Mouse (Mus musculus): Measurements from ENCODE around the gene H2-Q7. TPM values are rescaled to one million over a fixed set of nuclear protein-coding genes. Genes with fewer than 3 reads are reported as not detected.
A peak's percentile ranks its signal among the peaks of the same experiment; 100 is the strongest.
"Not testable (repeated sequence)": the region's sequence is repeated elsewhere in the genome, so short reads cannot be mapped to it uniquely, and the experiment has no call there.

Gene H2-Q7
- polyA plus RNA-seq, 1 experiment from 2014 or later, result 4.6 TPM

DNA sequence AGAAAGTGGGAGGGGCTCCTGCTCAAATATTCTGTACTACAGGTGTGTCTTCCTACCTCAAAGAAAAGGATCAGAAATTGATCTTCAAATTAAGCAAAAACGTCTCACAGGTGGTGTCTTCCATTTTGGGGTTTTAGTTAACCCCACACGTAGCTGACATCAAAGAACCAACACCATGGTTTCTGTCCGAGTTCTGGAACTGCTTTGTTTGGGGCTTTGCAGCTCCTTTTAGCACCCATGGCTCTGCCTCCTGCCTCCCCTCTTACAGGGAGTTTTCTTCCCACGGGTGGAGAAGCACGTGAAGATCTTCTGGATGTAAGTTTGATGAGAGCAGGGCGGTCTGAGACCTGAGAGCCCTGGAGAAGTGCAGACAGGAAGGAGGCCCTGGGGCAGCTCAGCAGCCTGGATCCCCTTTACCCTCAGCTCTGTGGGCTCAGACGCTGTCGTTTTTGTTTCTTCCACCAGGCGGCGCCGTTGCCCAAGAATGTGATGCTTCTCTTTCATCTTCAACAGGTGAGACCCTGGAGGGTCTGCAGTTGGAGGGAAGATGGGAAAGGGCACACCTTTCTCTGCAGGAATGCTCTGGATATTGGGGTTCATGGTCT is 18.6 kb upstream of the H2-Q7 start:
- not testable (repeated sequence) for H3K27ac ChIP-seq (ENCODE audit: low read length); H3K9me3 ChIP-seq (replicated peaks; ENCODE audit: control insufficient read depth, low read length, poor library complexity, severe bottlenecking); ATAC-seq; H3K4me2 ChIP-seq (ENCODE audit: low read length); H3K4me1 ChIP-seq (ENCODE audit: control insufficient read depth, insufficient read depth, low read length); H3K9ac ChIP-seq (ENCODE audit: low read depth, low read length); H3K4me3 ChIP-seq (ENCODE audit: low read depth, low read length); H3K27me3 ChIP-seq (ENCODE audit: control insufficient read depth, insufficient read depth, low read depth, low read length); H3K36me3 ChIP-seq (ENCODE audit: control insufficient read depth, insufficient read depth, low read length)
- WGBS, result 15% methylated on average over 11 of the region's 11 CpGs

GRCm38 (mm10) chr17:35421331-35421730 is 17.6 kb upstream of the H2-Q7 start:
- not testable (repeated sequence) for H3K9ac ChIP-seq (ENCODE audit: low read depth, low read length); H3K9me3 ChIP-seq (replicated peaks; ENCODE audit: control insufficient read depth, low read length, poor library complexity, severe bottlenecking); ATAC-seq; H3K4me3 ChIP-seq (ENCODE audit: low read depth, low read length); H3K4me2 ChIP-seq (ENCODE audit: low read length); H3K36me3 ChIP-seq (ENCODE audit: control insufficient read depth, insufficient read depth, low read length); H3K27me3 ChIP-seq (ENCODE audit: control insufficient read depth, insufficient read depth, low read depth, low read length); H3K4me1 ChIP-seq (ENCODE audit: control insufficient read depth, insufficient read depth, low read length); H3K27ac ChIP-seq (ENCODE audit: low read length)
- 91% methylated on average over 4 of the region's 4 CpGs for WGBS

GRCm38 (mm10) chr17:35422360-35422759 is 16.6 kb upstream of the H2-Q7 start:
- not testable (repeated sequence) for H3K36me3 ChIP-seq (ENCODE audit: control insufficient read depth, insufficient read depth, low read length); H3K4me1 ChIP-seq (ENCODE audit: control insufficient read depth, insufficient read depth, low read length); H3K4me3 ChIP-seq (ENCODE audit: low read depth, low read length); H3K9me3 ChIP-seq (replicated peaks; ENCODE audit: control insufficient read depth, low read length, poor library complexity, severe bottlenecking); ATAC-seq; H3K9ac ChIP-seq (ENCODE audit: low read depth, low read length); H3K27ac ChIP-seq (ENCODE audit: low read length); H3K27me3 ChIP-seq (ENCODE audit: control insufficient read depth, insufficient read depth, low read depth, low read length); H3K4me2 ChIP-seq (ENCODE audit: low read length)
- WGBS, result 90% methylated on average over 5 of the region's 5 CpGs

- not testable (repeated sequence) for H3K9me3 ChIP-seq (replicated peaks; ENCODE audit: control insufficient read depth, low read length, poor library complexity, severe bottlenecking); H3K4me3 ChIP-seq (ENCODE audit: low read depth, low read length); H3K4me2 ChIP-seq (ENCODE audit: low read length); H3K4me1 ChIP-seq (ENCODE audit: control insufficient read depth, insufficient read depth, low read length); H3K36me3 ChIP-seq (ENCODE audit: control insufficient read depth, insufficient read depth, low read length); H3K27me3 ChIP-seq (ENCODE audit: control insufficient read depth, insufficient read depth, low read depth, low read length); ATAC-seq; H3K9ac ChIP-seq (ENCODE audit: low read depth, low read length); H3K27ac ChIP-seq (ENCODE audit: low read length)
- WGBS, result 77% methylated on average over 3 of the region's 3 CpGs
Observed at GRCm38 (mm10) chr17:35423131-35423810, 15.7 kb upstream of the H2-Q7 start.

- H3K9me3 ChIP-seq (replicated peaks; ENCODE audit: control insufficient read depth, low read length, poor library complexity, severe bottlenecking); H3K9ac ChIP-seq (ENCODE audit: low read depth, low read length); H3K4me3 ChIP-seq (ENCODE audit: low read depth, low read length); H3K4me1 ChIP-seq (ENCODE audit: control insufficient read depth, insufficient read depth, low read length); H3K27ac ChIP-seq (ENCODE audit: low read length); H3K27me3 ChIP-seq (ENCODE audit: control insufficient read depth, insufficient read depth, low read depth, low read length); ATAC-seq; H3K4me2 ChIP-seq (ENCODE audit: low read length); H3K36me3 ChIP-seq (ENCODE audit: control insufficient read depth, insufficient read depth, low read length): not testable (repeated sequence)
- WGBS, result 88% methylated on average over 3 of the region's 3 CpGs
Observed at GRCm38 (mm10) chr17:35424106-35424505, 14.8 kb upstream of the H2-Q7 start.

- not testable (repeated sequence) for H3K4me1 ChIP-seq (ENCODE audit: control insufficient read depth, insufficient read depth, low read length); H3K9me3 ChIP-seq (replicated peaks; ENCODE audit: control insufficient read depth, low read length, poor library complexity, severe bottlenecking); H3K27ac ChIP-seq (ENCODE audit: low read length); H3K36me3 ChIP-seq (ENCODE audit: control insufficient read depth, insufficient read depth, low read length); H3K27me3 ChIP-seq (ENCODE audit: control insufficient read depth, insufficient read depth, low read depth, low read length)
- peak within 1 kb of the TSS; percentile 68 for H3K4me2 ChIP-seq (ENCODE audit: low read length)
- peak; percentile 61 for ATAC-seq
- H3K9ac ChIP-seq (ENCODE audit: low read depth, low read length), result peak within 1 kb of the TSS; percentile 49; the same call in 1 of the 2 replicates
- WGBS, result 1% methylated on average over 49 of the region's 66 CpGs
- peak within 1 kb of the TSS; percentile 41 for H3K4me3 ChIP-seq (ENCODE audit: low read depth, low read length)
Observed at GRCm38 (mm10) chr17:35424624-35425416, 14.1 kb upstream of the H2-Q7 start, which contains the start of gene H2-Q6. Gene H2-Q6 (plus strand): TSS chr17:35424850.

DNA sequence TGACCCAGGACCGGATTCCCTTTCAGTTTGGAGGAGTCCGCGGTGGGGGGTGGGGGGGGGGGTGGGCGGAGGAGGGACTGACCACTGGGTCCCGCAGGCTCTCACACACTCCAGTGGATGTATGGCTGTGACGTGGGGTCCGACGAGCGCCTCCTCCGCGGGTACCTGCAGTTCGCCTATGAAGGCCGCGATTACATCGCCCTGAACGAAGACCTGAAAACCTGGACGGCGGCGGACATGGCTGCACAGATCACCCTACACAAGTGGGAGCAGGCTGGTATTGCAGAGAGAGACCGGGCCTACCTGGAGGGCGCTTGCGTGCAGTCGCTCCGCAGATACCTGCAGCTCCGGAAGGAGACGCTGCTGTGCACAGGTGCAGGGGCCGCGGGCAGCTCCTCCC is 13.5 kb upstream of the H2-Q7 start:
- not testable (repeated sequence) for H3K27me3 ChIP-seq (ENCODE audit: control insufficient read depth, insufficient read depth, low read depth, low read length); H3K4me1 ChIP-seq (ENCODE audit: control insufficient read depth, insufficient read depth, low read length); H3K36me3 ChIP-seq (ENCODE audit: control insufficient read depth, insufficient read depth, low read length); H3K27ac ChIP-seq (ENCODE audit: low read length); H3K9me3 ChIP-seq (replicated peaks; ENCODE audit: control insufficient read depth, low read length, poor library complexity, severe bottlenecking)
- ATAC-seq, result peak; percentile 44; the same call in 1 of the 2 replicates
- H3K9ac ChIP-seq (ENCODE audit: low read depth, low read length), result 0 out of 2 replicates have a peak overlapping the region, but pooled peaks have one; percentile 6
- peak overlapping the region; percentile 41 for H3K4me3 ChIP-seq (ENCODE audit: low read depth, low read length)
- H3K4me2 ChIP-seq (ENCODE audit: low read length), result peak overlapping the region; percentile 68
- 9% methylated on average over 28 of the region's 28 CpGs for WGBS

GRCm38 (mm10) chr17:35428883-35429282 is 10.1 kb upstream of the H2-Q7 start:
- H3K27me3 ChIP-seq (ENCODE audit: control insufficient read depth, insufficient read depth, low read depth, low read length); H3K36me3 ChIP-seq (ENCODE audit: control insufficient read depth, insufficient read depth, low read length); ATAC-seq; H3K4me2 ChIP-seq (ENCODE audit: low read length); H3K4me1 ChIP-seq (ENCODE audit: control insufficient read depth, insufficient read depth, low read length); H3K9ac ChIP-seq (ENCODE audit: low read depth, low read length); H3K9me3 ChIP-seq (replicated peaks; ENCODE audit: control insufficient read depth, low read length, poor library complexity, severe bottlenecking); H3K27ac ChIP-seq (ENCODE audit: low read length); H3K4me3 ChIP-seq (ENCODE audit: low read depth, low read length): not testable (repeated sequence)
- 87% methylated on average over 6 of the region's 6 CpGs for WGBS

GRCm38 (mm10) chr17:35430671-35431070 is 8.3 kb upstream of the H2-Q7 start:
- H3K27ac ChIP-seq (ENCODE audit: low read length); ATAC-seq; H3K4me1 ChIP-seq (ENCODE audit: control insufficient read depth, insufficient read depth, low read length); H3K4me2 ChIP-seq (ENCODE audit: low read length); H3K27me3 ChIP-seq (ENCODE audit: control insufficient read depth, insufficient read depth, low read depth, low read length); H3K9me3 ChIP-seq (replicated peaks; ENCODE audit: control insufficient read depth, low read length, poor library complexity, severe bottlenecking); H3K9ac ChIP-seq (ENCODE audit: low read depth, low read length); H3K4me3 ChIP-seq (ENCODE audit: low read depth, low read length); H3K36me3 ChIP-seq (ENCODE audit: control insufficient read depth, insufficient read depth, low read length): not testable (repeated sequence)
- WGBS, result 86% methylated on average over 6 of the region's 6 CpGs

All from midbrain, embryonic 16.5 days (tissue).